Mouse (Mus musculus) adrenal gland, adult 2 months (tissue): ENCODE data around the gene Radil. TPM values are rescaled to one million over a fixed set of nuclear protein-coding genes. Genes with fewer than 3 reads are reported as not detected.

Source experiments
- DNase-seq: peaks from one replicate; pipeline ENCODE4 v3.0.0; 2021
- polyA plus RNA-seq: library from polyadenylated mRNA; depleted of rRNA; stranded (reverse); fragments of >200 nt; gene quantifications from 2 replicates; pipeline ENCODE4 v1.2.3, GENCODE M21; 2012
- total RNA-seq, 2 experiments: library from RNA; stranded (reverse); gene quantifications; 2 replicates each; pipeline ENCODE4 v1.2.3; 2021

The Radil gene
- total and polyA plus RNA-seq, 3 experiments = 3.5 to 9.3 (median 4.9) TPM

DNA sequence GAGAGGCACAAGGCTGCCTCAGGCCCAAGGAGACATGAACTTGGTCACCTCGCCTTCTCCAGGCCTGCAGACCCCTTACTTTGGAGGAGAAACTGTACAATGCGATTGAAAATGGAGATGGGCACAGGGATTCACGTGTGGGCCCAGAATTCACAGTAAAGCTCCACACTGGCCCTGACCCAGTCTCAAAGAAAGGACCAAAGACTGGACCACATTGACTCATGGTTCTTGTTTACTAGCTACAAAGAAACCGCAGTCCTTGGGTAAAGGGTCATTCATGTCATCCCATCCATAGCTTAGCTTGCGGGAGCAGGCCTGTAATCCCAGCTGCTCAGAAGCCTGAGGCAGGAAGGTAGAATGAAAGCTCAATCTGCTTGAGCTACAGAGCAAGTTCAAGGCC lies 67.3 kb downstream of the Radil start:
- peak; percentile 54 for DNase-seq

DNA sequence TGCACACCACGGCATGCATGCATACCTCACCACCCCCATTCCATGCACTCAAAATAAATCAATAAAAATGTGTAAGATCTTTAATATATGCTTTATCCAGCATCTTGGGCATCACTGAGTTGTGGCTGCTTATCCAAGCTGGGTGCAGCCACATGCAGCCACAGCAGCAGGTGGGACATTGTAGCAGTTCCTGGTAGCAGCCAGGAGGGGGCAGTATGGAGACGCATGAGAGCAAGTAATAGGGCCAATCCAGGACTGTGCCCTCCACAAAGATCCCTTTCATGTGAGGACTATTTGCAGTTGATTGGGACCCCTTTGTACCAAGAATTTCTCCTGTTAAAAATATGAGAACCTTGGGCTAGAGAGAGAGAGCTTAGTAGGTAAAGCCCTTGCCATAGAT lies 68.4 kb downstream of the Radil start:
- DNase-seq = peak; percentile 62

DNA sequence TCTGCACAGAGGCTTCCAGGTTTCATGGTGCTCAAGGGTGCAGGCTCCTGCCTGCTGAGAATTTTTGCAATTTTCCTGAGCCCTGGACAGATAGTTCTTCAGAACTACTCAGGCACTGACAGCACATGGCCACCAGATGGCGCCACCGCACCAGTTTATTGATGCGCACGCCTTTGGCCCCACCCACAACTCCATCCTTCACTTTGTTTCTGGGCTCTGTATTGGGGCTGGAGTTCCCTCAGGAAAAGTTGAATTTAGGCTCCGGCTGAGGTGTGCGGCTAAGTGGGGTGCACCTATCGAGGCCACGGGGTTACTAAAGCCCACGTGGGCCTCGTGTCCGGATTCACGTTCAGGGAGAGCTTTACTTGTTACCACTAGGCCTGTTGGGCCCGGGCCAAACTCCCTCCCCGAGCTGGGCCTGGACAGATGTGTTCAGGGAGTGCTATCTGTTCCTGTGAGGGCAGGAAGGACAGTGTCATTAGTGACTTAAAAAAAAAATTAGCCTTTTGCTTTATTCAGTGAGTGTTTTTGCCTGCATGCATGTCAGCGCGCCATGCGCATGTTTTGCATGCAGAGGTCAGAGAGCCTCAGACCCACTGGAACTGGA lies 72.0 kb downstream of the Radil start:
- DNase-seq = peak; percentile 78

DNA sequence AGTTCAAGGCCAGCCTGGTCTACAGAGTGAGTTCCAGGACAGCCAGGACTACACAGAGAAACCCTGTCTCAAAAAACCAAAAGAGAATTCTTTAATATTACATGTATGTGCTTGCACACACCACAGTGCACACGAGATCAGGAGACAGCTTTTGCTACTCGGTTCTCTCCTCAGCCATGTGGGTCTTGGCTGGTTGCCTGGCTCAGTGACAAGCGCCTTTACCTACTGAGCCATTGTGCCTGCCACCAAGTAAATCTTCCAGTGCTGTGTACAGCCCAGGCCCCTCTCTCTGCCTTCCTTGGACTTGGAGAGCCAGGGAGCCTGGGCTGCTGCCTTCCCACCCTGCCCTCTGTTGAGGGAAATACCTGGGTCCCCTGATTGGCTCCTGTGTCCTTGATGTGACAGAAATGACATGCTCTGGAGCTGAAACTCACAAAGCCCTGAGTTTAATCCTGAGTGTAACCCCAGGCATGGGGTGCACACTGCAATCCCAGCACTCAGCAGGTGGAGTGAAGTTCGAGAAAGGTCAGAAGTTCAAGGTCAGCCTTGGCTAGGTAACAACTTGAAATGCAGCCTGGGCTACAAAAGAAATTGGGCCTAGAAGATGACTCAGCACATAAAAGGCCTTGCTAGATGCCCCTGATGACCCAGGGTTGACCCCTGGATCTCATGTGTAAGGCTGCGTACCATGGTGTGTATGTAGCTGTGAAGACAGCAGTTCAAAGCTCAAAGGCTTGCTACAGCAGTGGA lies 72.9 kb downstream of the Radil start:
- peak; percentile 38 for DNase-seq

DNA sequence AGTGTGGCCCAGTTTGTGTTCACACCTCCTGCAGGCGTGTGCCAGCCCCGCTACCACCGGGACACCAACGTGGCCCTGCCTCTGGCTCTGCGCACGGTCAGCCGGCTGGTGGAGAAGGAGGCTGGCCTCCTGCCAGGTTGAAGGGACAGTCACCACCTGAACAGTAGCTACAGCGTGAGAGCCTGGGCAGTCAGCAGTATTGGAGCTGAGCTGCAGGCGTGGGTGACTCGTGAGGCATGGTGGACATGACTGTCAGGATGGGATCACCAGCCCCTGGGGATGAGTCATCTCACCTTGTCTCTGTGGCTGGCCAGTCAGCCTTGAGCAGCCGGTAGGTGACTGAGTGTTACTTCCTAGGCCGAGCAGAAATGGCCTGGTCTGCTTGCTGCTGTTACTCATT lies 73.6 kb downstream of the Radil start:
- peak; percentile 88 for DNase-seq

DNA sequence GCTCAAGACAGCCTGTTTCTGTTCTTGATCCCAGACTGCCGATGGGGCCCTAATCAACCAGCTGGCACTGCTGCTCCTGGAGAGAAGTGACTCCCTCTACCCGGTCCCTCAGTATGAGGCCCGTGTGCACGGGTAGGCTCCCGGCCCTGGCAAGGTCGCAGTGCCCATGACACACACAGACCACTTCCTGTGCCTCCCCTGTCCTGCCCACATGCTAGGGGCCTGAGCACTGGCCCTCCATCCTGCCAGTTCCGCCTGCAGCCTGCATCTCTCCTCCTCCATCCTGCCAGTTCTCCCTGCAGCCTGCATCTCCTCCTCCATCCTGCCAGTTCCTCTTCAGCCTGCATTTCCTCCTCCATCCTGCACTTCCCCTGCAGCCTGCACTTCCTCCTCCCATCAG lies 75.2 kb downstream of the Radil start:
- DNase-seq = no peak

DNA sequence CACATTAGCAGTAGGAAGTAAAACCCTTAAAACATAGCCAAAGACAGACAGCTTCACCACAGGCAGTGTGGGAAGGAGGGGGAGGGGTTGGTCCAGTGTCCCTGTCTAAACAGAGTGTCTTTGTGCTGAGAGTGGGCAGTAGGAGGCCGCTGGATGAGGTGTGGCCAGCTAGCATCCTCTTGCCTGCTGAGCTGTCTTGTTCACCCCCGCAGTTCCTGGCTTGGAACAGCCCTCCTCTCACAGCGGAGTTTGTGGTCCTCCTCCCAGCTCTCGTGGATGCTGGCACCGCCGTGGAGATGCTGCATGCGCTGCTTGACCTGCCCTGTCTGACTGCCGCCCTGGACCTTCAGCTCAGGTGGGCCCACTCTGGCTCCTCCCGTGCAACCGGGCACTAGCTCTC lies 77.2 kb downstream of the Radil start:
- DNase-seq = no peak

DNA sequence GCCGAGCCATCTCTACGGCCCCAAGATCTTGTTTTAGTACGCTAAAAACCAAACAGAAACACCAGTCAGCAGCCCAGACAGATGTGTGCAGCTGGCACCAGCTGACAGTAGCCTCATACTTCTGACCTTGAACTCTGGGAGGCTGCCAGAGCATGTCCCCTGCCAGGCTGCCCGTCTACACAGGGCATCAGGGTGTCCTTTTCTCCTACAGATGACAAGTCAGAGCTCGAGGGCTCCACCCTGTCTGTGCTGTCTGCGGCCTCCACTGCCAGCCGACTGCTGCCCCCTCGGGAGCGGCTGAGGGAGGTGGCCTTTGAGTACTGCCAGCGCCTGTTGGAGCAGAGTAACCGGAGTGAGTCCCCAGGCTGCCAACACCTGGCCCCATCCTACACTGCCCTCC lies 81.1 kb downstream of the Radil start:
- DNase-seq = peak; percentile 74

DNA sequence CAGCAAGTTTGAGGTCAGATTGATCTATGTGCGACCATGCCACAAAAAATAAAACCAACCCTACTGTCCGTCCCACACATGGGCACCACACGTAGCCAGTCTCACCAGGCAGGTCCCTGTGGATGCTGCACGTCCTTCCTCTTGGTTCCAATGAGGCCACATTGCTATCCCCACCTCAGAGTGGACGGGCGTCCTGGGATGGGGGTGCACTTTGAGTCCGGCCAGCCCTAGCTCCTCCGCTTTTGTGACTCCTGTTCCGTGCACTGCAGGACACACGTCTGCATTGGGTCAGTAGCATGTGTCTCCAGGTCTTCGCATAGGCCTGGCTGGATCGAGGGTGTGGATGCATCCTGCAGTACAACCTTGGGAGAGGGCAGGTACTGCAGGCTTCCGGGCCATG lies 82.5 kb downstream of the Radil start:
- DNase-seq = no peak

DNA sequence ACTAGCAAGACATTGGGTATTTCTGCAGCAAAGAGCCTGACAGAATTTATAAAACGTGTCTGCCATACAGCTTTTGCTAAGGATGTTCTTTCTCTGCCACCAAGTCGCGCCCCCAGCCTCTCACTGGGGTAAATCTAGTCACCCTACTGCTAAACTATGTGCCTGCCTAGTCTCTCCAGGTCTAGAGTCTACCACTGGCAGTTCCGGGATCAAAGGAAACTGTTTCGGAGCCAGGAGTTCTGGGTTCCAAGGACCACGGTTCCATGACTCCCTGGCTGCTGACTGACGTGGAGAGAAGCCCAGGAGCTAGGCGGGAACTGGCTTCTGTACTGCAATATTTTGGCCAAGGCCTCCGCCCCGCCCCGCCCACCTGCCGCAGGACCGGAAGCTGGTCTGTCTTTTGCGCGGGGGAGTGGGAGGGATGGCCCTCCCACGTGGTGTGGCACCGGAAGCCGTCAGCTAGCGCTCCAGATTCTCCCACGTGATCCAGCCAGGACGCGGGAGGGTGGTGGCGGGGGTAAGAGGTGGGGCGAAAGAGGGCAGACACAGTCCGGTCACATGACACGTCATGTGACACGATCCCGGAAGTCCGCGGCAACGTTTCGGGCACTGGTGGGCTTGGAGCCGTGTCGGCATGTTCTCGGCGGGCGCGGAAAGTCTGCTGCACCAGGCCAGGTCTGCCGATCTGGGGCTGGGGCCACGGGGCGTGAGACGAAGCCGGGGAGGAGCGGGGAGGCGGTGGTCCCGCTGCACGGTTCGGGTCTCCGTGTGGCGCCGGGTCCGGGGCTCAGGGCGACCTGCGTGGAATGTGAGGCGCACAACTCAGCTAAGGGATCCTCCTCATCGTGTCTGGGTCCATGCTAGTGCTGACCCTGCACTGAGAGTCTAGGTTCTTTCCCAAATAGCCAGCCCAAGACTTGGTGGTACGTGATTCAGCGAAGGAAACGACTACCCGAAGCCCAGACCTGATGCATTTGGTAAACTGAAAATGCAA lies 87.1 kb downstream of the Radil start, which contains the start of gene Ap5z1:
Gene Ap5z1 (plus strand): TSS at position 484 of the 994 bp plus-strand sequence.
- peak; percentile 97 for DNase-seq

DNA sequence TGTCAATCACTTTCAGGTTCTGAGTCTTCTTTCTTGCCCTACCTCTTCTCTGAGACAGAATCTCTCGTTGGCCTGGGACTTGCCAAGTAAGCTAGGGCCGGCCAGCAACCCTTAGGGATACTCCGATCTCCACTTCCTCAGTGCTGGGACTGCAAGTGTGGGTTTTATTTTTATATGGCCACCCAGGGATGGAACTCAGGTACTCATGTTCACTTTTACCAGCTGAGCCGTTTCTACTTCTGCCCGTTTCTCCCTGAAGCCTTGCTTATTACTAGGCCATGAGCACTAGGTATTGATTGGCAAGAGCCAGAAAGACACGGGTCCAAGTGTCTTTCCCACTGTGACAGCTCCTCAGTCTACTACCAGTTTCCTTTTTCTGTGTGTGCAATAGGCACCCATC lies 87.9 kb downstream of the Radil start:
- DNase-seq = no peak

DNA sequence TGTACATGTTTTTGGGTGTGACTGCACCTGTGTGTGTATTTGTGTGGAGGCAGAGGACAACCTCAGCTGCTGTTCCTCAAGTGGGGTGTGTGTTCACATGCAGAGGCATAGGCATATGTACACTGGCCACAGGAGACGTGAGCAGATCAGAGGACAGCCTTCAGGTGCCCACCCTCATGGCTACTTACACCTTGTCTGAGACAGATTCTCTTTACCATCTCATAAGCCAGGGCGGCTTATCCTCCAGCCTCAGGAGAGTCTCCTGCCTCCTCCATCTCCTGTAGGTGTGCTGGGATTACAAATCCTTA lies 88.3 kb downstream of the Radil start:
- DNase-seq = no peak

DNA sequence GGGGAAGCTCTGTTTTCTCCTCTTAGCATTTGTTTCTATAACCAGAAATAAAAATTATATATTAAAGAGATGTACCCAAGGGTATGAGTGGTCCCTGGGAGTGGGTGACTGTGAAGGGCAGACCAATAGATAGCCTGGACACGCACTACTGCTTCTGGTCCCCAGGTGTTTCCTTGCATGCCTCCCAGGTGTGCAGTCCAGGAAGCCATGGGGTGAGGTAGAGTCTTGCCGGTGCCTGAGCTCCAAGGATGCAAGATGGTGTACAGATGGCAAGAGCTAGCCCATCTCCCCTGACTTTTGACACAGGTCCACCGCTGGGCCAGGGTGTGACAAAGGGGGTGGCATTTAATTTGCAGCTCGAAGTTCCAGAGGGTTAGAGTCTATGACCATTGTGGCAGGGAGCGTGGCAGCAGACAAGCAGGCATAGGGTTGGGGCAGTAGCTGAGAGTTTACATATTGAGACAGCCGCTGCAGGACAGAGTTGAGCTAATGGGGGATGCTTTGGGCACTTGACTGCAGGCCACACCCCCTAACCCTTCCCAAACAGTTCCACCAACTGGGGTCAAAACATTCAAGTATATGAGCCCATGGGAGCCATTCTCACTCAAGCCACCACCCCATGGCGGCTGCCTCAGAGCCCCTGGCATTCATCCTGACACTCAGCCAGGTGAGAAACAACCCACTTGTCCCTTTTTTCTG lies 88.8 kb downstream of the Radil start:
- DNase-seq = no peak

DNA sequence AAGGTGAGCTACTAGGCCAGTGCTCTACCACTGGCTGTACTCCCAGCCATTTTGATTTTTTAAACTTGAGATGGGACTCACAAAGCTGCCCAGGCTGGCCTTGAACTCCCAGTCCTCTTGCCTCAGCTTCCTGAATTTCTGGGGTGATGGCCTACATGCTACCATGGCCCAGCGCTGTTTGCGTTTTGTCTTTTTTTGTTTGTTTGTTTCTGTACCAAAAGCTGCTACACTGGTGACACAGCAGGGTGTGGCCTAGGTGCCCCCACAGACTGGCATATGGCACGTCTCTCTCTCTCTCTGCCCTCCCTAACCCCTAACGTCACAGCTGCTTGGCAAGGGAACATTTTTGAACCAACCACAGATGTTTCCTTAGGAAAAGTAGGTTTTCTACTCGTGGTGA lies 91.1 kb downstream of the Radil start:
- DNase-seq = no peak

DNA sequence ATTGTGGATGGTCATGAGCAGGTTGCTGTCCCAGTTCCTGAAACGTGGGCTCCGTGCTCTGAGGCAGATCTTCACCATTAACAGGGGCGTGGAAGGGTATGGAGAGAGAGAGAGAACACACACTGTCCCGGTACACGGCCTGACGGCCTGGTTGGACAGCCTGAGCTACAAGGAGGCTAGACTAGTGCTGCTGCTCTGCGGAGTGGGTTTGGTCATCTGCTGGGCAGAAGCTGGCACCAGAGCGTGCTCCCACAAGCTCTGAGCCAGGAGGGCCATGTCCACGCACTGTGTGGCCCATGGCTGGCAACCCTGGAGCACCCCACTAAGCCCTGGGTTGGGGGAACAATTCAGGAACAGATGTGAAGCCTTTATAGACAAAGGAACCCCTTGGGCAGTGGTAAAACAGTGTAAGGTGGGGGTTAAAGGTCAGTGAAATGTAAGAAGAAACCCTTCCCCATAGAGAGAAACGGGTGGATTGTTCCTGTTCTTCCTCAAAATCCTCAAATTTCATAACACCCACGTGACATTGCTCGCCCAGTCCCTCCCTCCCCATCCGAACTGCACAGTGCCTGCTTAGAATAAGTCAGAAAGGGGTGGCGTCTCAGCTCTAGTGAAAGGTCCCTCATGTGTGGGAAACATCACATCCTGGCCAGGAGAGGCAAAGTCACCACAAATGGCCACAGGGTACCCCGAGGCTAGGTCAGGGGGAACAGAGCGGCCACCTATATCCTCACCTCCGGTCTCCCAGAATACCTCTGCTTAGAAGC lies 91.9 kb downstream of the Radil start:
- no peak for DNase-seq

DNA sequence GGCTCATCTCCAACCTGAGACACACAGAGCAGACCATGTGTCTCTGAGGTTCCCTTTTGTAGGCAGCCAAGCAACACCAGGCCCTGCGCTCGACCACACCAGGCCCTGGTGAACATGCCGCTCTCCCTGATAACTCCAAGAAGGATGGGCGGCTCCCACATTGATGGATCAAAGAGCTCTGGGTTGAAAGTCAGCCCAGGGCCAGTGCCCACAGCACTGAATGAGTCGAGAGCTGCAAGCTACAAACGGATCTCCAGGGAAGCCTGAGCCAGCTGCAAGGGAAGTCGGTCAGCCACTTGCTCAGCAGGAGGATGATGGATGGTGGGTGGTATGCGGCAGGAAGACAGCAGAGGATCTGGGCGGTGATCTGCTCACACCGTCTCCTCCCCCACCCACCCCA lies 93.6 kb downstream of the Radil start:
- no peak for DNase-seq

DNA sequence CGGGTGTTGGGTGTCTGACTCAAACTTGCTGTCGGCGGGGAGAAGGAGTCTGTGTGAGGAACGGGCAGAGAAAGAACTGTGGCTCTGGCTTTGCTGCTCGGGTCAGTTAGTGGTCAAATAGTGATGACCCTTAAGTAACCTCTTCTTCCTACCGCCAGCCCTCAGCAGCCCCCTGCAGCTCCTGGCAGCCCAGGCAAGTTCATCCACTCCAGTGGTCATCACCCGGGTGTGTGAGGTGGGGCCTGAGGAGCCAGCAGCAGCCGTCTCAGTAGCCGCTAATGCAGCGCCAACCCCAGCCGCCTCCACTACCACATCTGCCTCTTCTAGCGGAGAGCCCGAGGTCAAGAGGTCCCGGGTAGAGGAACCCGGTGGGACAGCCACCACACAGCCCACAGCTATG lies 94.6 kb downstream of the Radil start:
- no peak for DNase-seq

DNA sequence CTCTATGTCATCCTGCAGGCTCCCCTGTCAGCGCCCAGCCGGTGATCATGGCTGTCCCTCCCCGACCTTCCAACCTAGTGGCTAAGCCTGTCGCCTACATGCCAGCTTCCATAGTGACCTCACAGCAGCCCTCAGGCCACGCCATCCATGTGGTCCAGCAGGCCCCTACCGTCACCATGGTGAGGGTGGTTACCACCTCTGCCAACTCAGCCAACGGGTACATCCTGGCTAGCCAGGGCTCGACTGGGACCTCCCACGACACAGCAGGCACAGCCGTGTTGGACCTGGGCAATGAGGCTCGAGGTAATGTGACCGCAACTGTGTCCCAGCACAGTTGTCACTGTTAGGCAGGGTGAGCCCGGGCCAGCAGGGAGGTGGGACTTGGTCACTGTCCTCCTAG lies 97.2 kb downstream of the Radil start:
- DNase-seq = no peak

DNA sequence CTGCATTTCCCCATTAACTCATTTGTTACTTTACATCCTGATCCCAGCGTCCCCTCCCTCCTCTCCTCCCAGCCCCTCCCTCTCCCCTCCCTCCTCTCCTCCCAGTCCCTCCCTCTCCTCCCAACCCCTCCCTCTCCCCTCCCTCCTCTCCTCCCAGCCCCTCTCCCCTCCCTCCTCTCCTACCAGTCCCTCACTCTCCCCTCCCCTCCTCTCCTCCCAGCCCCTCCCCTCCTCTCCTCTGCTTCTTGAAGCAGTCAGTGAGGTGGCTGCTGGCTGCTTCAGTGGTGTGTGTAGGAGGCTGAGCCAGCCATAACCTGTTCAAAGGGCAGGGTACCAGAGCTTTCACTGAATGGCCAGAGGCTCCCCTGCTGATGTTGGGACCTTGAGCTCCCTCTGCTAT lies 99.1 kb downstream of the Radil start:
- DNase-seq = no peak

DNA sequence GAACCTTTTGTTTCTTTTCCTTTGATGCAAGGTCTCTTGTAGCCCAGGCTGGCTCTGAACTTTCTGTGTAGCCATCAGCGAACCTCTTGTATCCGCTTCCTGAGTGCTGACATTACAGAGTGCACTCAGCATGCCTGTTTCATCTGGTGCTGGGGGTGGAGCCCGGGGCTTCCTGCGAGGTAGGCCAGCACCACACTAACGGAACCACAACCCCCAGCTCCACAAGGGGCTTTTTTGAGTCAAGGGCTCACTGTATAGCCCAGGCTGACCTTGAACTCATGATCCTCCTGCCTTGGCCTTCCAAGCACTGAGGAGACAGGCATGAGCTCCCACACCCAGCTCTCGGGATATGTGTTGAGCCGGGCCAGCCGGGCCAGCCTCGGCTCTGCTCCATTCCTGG lies 100.1 kb downstream of the Radil start:
- DNase-seq = no peak

DNA sequence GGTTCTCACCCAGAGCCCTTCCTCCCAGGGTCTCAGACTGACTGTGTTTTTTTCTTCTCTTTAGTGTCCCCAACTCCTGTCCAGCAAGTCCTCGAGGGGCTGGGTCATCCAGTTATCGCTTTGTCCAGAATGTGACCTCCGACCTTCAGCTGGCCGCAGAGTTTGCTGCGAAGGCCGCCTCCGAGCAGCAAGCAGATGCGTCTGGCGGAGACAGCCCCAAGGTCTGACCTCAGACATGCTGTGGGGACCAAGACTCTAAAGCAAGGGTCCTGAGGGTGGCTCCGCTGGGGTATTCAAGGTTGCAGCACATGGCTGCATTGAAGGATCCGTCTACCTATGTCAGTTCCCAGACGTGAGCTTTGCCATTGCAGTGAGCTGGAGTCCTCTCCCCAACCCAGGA lies 102.3 kb downstream of the Radil start:
- no peak for DNase-seq

DNA sequence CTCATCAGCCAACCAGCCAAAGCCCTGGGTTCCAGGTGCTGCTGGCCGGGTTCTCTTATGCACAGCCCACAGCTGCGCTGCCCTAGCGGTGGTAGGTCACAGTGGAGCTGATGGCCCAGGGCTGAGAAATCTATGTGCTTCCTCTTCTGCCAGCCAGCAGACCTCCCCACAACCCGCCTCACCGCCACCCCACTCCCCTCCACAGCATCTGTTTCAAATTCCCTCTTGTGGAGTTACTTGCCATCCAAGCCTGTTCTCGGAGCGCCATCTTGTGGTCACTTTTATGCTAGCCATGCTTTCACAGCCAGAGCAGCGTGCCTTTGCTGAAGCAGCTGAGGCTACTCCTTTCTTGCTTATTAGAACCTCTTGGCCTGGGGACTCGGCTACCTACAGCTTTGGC lies 102.8 kb downstream of the Radil start:
- peak; percentile 86 for DNase-seq
